Mouse (Mus musculus) hindbrain, embryonic 12.5 days (tissue): Measurements from ENCODE around the gene Ndel1. TPM values are rescaled to one million over a fixed set of nuclear protein-coding genes. Genes with fewer than 3 reads are reported as not detected.

Experiments
- ATAC-seq: fragments of 200-750 bp; cut with Nextera tagmentation; 2 replicates; pipeline ENCODE4 v1.8.0; 2017; ENCODE audit warnings: moderate TSS enrichment; ENCODE audit not compliant: low FRiP score
- H3K27ac ChIP-seq: fragments of 300-500 bp; sonication (generic); 2 replicates; pipeline ENCODE4 v1.5.1; 2016; ENCODE audit warnings: mild to moderate bottlenecking
- H3K27me3 ChIP-seq: fragments of 300-500 bp; sonication (generic); 2 replicates; pipeline ENCODE4 v1.6.1; 2016; ENCODE audit warnings: mild to moderate bottlenecking
- H3K36me3 ChIP-seq: fragments of 300-500 bp; sonication (generic); 2 replicates; pipeline ENCODE4 v1.6.1; 2016; ENCODE audit warnings: mild to moderate bottlenecking
- H3K4me1 ChIP-seq: fragments of 300-500 bp; sonication (generic); 2 replicates; pipeline ENCODE4 v1.6.1; 2016
- H3K4me2 ChIP-seq: fragments of 300-500 bp; sonication (generic); replicated peaks from 2 replicates; pipeline ENCODE4 v1.6.1; 2016; ENCODE audit warnings: mild to moderate bottlenecking
- H3K4me3 ChIP-seq: fragments of 300-500 bp; sonication (generic); 2 replicates; pipeline ENCODE4 v1.5.1; 2016; ENCODE audit warnings: mild to moderate bottlenecking
- H3K9ac ChIP-seq: fragments of 300-500 bp; sonication (generic); 2 replicates; pipeline ENCODE4 v1.6.1; 2016; ENCODE audit warnings: mild to moderate bottlenecking, moderate library complexity
- H3K9me3 ChIP-seq: fragments of 300-500 bp; sonication (generic); replicated peaks from 2 replicates; pipeline ENCODE4 v1.6.1; 2016; ENCODE audit warnings: mild to moderate bottlenecking
- WGBS: fragments of 180-500 bp; shearing (Covaris S2); methylation state at CpG from one replicate; pipeline ENCODE4 v1.1.7; 2016; 5-methylcytosine and 5-hydroxymethylcytosine counted together
- polyA plus RNA-seq: library from polyadenylated mRNA; unstranded; fragments of >200 nt; fragmentation: Nextera tagmentation; extraction: Ambion mirVana; gene quantifications from 2 replicates; pipeline ENCODE4 v1.2.1, GENCODE M21; 2016

The Ndel1 gene
- polyA plus RNA-seq, 1 experiment from 2014 or later, result 77.1 TPM

DNA sequence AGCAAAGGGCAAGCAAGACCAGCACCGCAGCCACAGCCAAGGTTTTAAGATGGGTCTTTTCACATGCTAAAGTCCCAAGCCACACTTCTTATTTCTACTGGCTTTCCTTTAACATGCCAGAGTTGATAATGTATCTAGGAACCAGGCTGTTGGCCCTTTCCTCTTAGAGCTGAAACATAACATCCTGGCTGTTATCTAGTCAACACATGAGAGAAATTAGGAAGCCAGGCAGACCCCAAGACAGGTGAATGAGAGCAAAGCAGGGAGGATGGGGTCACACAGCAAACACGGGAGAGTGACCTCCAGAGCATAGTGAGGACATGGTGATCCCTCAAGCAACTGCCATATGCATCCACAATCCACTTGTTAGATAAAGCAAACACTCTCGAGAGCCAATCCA lies 44.9 kb downstream of the Ndel1 start:
- Histone ChIP-seq H3K9me3 (no peaks in the 10 kb centered on the region), H3K4me3 (no peak overlapping the region), H3K36me3 (peaks cover 59% of the 10 kb centered on the region), H3K27ac (no peak overlapping the region), H3K4me2 (no peak overlapping the region), H3K9ac (no peak overlapping the region), H3K27me3 (no peaks in the 10 kb centered on the region), H3K4me1 (no peaks in the 10 kb centered on the region)
- no peak for ATAC-seq
- 77% methylated on average over 3 of the region's 3 CpGs for WGBS

DNA sequence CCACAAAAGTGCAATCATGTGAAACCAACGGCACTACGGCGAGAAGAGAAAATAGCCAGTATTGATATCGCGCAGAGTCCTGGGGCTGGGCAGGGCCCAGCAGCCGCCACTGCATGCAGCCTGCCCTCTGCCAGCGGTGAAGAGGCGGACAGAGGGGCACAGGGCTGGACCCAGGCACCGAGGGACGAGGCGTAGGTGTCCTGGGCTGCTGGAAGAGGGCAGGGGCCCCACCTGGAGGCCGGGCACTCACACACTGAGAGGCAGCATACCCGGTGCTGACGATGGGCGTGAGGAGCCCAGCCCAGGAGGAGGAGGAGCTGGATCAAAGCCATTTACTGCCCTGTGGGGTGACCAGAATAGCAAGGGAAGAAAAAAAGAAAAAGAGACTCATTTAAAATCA lies 49.3 kb downstream of the Ndel1 start:
- ATAC-seq, result no peak

DNA sequence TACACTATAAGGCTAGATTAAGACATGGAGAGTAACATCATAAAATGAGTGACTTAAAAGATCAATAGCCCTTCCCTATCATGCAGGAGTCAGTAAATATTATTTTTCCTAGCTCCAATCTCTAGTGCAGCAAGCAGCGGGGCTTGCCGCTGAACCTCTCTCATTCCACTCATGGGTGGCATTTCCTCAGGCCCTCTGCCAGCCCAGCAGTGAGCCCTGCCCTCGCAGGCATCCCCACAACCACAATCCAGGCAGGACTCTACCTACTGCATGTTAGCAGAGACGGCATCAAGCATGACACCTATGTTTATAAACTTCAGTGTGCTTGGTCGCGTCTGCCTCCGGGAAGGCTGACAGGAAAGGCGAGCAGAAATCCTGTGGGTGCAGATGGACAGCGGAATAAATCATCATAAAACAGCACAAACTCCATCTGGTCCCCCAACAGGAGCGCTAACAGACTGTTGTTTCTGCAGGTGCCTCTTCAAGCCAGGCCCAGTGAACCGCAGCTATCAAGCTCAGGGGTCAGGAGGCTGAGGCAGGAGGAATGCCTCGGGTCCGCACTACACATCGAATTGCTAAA lies 52.3 kb downstream of the Ndel1 start:
- 92% methylated on average over 14 of the region's 14 CpGs for WGBS
- Histone ChIP-seq H3K27ac (0 out of 2 replicates have a peak overlapping the region, but pooled peaks have one; percentile 17), H3K27me3 (no peaks in the 10 kb centered on the region), H3K4me2 (no peak overlapping the region), H3K4me1 (no peaks in the 10 kb centered on the region), H3K9me3 (no peaks in the 10 kb centered on the region), H3K9ac (no peak overlapping the region), H3K4me3 (no peak overlapping the region), H3K36me3 (peaks cover 77% of the 10 kb centered on the region)
- no peak for ATAC-seq

More for the DNA sequence above, 49.3 kb downstream of the Ndel1 start:
- H3K4me1 ChIP-seq, result no peaks in the 10 kb centered on the region
- no peak overlapping the region for H3K4me3 ChIP-seq
- H3K4me2 ChIP-seq, result no peak overlapping the region
- H3K27ac ChIP-seq, result no peak overlapping the region; the same call in 1 of the 2 replicates
- peaks cover 62% of the 10 kb centered on the region for H3K36me3 ChIP-seq
- H3K27me3 ChIP-seq, result no peaks in the 10 kb centered on the region
- no peaks in the 10 kb centered on the region for H3K9me3 ChIP-seq
- H3K9ac ChIP-seq, result no peak overlapping the region
- WGBS, result 86% methylated on average over 15 of the region's 15 CpGs

DNA sequence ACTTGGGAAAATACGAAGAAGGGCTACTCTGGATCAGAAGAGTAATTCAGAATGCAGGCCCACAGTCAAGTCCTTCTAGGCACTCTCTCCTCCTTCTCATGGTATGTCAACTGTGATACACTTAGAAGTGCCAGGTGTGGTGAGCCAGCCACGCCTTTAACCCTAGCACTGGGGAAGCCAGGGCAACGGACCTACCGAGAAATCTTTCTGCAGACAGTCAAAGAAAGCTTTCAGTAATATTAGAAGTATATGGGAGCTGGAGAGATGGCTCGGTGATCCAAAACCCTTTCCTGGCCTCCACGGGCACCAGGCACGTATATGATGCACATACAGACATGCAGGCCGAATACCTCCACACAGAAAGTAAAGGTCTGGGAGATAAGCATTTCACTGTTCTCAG lies 53.2 kb downstream of the Ndel1 start:
- H3K9ac ChIP-seq, result no peak overlapping the region
- no peaks in the 10 kb centered on the region for H3K27me3 ChIP-seq
- ATAC-seq, result no peak
- H3K4me3 ChIP-seq, result no peak overlapping the region
- peaks cover 83% of the 10 kb centered on the region for H3K36me3 ChIP-seq
- no peak overlapping the region for H3K4me2 ChIP-seq
- no peaks in the 10 kb centered on the region for H3K9me3 ChIP-seq
- no peaks in the 10 kb centered on the region for H3K4me1 ChIP-seq
- 94% methylated on average over 8 of the region's 8 CpGs for WGBS
- H3K27ac ChIP-seq, result no peak overlapping the region

DNA sequence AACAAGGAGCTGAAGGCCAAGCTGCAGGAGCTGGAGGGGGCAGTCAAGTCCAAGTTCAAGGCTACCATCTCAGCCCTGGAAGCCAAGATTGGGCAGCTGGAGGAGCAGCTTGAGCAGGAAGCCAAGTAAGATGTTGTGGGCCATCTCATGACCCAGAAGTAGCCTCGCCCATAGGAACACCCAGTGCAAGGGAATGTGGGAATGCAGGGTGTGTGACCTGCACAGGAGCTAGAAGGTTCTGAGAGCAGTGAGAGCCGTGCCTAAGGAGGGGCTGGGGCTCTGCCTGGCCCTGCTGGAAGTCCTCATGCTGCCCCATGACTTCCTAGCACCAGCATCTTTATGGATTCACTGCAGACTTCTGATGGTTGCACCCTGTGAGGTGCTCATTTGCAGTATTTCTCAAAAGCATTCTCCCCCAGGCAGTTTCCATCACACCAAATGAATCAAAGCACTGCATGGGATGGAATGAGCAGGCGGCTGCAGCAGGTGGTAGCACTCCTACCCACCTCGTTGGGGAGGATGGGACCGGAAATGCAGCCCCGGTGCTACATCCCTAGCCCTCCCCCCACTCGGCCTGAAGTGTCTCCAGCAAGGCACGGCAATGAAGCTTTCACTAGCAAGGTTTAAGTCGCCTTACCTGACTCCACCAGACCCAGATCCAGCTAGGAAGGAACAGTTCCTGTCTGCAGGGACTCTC lies 59.6 kb downstream of the Ndel1 start:
- Histone ChIP-seq H3K27ac (no peak overlapping the region), H3K4me1 (no peaks in the 10 kb centered on the region), H3K4me2 (no peak overlapping the region), H3K36me3 (peaks cover 93% of the 10 kb centered on the region), H3K27me3 (no peaks in the 10 kb centered on the region), H3K4me3 (no peak overlapping the region), H3K9ac (no peak overlapping the region), H3K9me3 (no peaks in the 10 kb centered on the region)
- ATAC-seq, result no peak
- WGBS, result 86% methylated on average over 9 of the region's 9 CpGs

DNA sequence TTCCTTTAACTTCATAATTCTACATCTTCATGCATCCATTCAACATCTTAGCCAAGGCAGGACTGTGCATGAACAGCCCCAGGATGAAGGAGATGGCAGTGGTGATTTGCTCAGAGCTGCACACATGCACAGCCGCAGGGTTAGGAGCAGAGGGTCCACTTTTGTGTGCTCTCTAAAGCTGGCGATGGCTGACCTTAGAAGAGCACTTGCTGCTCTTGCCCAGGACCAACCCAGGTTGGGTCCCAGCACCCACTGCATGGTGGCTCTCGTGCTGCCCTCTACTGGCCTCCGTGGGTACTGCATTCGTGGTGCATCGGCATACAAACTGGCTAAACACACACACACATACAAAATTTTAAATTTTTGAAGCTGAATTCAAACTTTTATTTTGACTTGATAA lies 63.9 kb downstream of the Ndel1 start:
- Histone ChIP-seq H3K27ac (no peak overlapping the region), H3K9ac (no peak overlapping the region), H3K9me3 (no peaks in the 10 kb centered on the region), H3K27me3 (no peaks in the 10 kb centered on the region), H3K36me3 (peaks cover 97% of the 10 kb centered on the region), H3K4me2 (no peak overlapping the region), H3K4me1 (no peaks in the 10 kb centered on the region), H3K4me3 (no peak overlapping the region)
- WGBS, result 32% methylated on average over 6 of the region's 6 CpGs
- no peak for ATAC-seq

DNA sequence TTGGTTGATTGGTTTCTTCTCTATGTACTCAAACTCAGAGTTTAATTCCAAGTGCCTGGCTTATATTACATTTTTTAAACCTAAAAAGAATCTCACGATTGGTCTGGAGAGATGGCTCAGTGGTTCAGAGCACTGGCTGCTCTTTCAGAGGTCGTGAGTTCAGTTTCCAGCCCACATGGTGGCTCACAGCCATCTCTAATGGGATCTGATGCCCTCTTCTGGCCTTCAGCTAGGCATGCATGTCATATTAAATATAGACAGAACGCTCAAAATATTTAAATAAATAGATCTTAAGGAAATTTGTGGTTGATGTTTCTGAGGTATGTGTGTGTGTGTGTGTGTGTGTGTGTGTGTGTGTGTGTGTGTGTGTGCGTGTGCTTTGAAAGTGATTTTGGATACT lies 66.5 kb downstream of the Ndel1 start:
- no peaks in the 10 kb centered on the region for H3K9me3 ChIP-seq
- H3K4me2 ChIP-seq, result no peak overlapping the region
- no peaks in the 10 kb centered on the region for H3K27me3 ChIP-seq
- no peak overlapping the region for H3K4me3 ChIP-seq
- H3K4me1 ChIP-seq, result no peaks in the 10 kb centered on the region
- H3K9ac ChIP-seq, result no peak overlapping the region
- peaks cover 100% of the 10 kb centered on the region for H3K36me3 ChIP-seq
- ATAC-seq, result no peak
- WGBS, result 68% methylated on average over 4 of the region's 4 CpGs
- H3K27ac ChIP-seq, result no peak overlapping the region

DNA sequence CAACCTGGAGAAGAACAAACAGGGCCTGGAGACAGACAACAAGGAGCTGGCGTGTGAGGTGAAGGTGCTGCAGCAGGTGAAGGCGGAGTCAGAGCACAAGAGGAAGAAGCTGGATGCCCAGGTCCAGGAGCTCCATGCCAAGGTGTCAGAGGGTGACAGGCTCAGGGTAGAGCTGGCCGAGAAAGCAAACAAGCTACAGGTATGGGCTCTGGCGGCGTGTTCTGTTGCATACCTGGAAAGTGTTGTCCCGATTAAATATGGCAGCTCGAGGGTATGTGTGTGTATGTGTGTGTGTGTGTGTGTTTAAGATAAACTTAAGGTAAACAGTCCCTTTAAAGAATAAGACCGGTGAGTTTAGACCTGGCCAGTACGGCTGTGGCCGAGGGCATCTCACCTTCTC lies 73.4 kb downstream of the Ndel1 start:
- no peak for ATAC-seq
- Histone ChIP-seq H3K4me3 (no peak overlapping the region), H3K27ac (no peak overlapping the region), H3K27me3 (no peaks in the 10 kb centered on the region), H3K9me3 (no peaks in the 10 kb centered on the region), H3K9ac (no peak overlapping the region), H3K36me3 (peaks cover 99% of the 10 kb centered on the region), H3K4me1 (no peaks in the 10 kb centered on the region), H3K4me2 (no peak overlapping the region)
- 92% methylated on average over 10 of the region's 10 CpGs for WGBS

DNA sequence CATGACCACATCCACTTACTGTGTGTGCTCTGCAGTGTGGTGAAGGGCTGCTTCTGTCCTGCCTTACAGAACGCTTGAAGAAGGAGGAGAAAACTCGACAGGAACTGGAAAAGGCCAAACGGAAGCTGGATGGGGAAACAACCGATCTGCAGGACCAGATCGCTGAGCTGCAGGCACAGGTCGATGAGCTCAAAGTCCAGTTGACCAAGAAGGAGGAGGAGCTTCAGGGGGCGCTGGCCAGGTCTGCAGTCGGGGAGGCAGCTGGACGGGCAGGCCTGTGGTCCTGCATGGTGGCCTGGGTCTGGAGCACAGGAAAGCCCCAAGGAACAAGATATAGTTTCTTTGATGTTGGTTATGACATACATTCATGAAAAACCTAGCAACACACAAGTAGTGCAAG lies 79.9 kb downstream of the Ndel1 start:
- no peaks in the 10 kb centered on the region for H3K27me3 ChIP-seq
- ATAC-seq, result no peak
- H3K36me3 ChIP-seq, result peaks cover 96% of the 10 kb centered on the region
- H3K9me3 ChIP-seq, result no peaks in the 10 kb centered on the region
- H3K4me1 ChIP-seq, result no peaks in the 10 kb centered on the region
- 91% methylated on average over 9 of the region's 9 CpGs for WGBS
- H3K9ac ChIP-seq, result no peak overlapping the region
- H3K4me2 ChIP-seq, result no peak overlapping the region
- no peak overlapping the region for H3K27ac ChIP-seq
- H3K4me3 ChIP-seq, result no peak overlapping the region

DNA sequence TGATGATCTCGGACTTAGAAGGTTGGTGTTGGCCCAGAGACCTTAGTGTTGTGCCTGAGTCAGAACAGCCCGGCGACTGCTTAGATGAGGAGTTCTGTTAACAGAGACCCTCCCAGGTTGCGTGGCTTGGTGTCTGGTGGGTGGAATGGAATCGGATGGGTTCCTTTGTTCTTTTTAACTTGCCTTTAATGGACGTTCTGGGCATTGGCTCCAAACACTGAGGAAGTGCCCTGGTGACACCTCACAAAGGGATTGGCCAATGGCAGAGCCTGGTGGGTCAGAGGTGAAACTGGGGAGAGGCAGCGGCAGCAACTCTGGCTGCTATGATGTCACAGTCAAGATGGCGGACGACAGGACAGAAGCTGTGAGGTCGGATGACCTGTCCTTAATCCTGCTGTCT lies 80.9 kb downstream of the Ndel1 start:
- ATAC-seq, result no peak
- no peaks in the 10 kb centered on the region for H3K9me3 ChIP-seq
- no peak overlapping the region for H3K9ac ChIP-seq
- H3K27me3 ChIP-seq, result no peaks in the 10 kb centered on the region
- no peak overlapping the region for H3K27ac ChIP-seq
- peaks cover 97% of the 10 kb centered on the region for H3K36me3 ChIP-seq
- H3K4me2 ChIP-seq, result no peak overlapping the region
- 85% methylated on average over 10 of the region's 10 CpGs for WGBS
- H3K4me1 ChIP-seq, result no peaks in the 10 kb centered on the region
- H3K4me3 ChIP-seq, result no peak overlapping the region

DNA sequence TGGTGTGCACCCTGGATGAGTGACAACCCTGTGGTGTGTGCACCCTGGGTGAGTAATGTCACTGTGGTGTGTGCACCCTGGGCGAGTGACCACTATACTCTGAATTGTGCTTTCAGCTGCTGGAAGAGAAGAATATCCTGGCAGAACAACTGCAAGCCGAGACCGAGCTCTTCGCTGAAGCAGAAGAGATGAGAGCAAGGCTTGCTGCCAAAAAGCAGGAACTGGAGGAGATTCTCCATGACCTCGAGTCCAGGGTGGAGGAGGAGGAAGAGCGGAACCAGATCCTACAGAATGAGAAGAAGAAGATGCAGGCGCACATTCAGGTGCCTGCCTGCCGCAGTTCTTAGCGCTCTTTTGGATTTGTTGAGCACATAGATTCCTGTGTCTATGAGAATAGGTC lies 84.4 kb downstream of the Ndel1 start:
- 90% methylated on average over 9 of the region's 9 CpGs for WGBS
- Histone ChIP-seq H3K36me3 (peaks cover 96% of the 10 kb centered on the region), H3K27ac (no peak overlapping the region), H3K4me1 (no peaks in the 10 kb centered on the region), H3K9ac (no peak overlapping the region), H3K27me3 (no peaks in the 10 kb centered on the region), H3K4me3 (no peak overlapping the region), H3K4me2 (no peak overlapping the region), H3K9me3 (no peaks in the 10 kb centered on the region)
- ATAC-seq, result no peak

DNA sequence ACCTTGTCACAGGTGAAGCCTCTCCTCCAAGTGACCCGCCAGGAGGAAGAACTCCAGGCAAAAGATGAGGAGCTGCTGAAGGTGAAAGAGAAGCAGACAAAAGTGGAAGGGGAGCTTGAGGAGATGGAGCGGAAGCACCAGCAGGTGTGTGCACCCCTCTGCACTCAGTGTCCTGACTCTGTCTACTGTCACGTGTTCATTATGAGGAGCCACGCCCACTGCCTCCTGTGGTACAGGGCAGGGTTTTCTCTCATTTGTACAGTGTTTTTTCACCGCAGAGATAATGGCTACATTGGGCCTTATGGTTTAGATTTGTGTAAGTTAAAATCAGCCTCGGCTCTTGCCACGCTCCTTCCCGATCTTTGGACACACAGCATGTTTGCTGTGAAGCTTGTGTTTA lies 85.8 kb downstream of the Ndel1 start:
- no peaks in the 10 kb centered on the region for H3K27me3 ChIP-seq
- H3K9ac ChIP-seq, result no peak overlapping the region
- H3K36me3 ChIP-seq, result peaks cover 97% of the 10 kb centered on the region
- no peak overlapping the region for H3K27ac ChIP-seq
- H3K4me3 ChIP-seq, result no peak overlapping the region
- ATAC-seq, result no peak
- H3K4me1 ChIP-seq, result no peaks in the 10 kb centered on the region
- WGBS, result 92% methylated on average over 8 of the region's 8 CpGs
- H3K4me2 ChIP-seq, result no peak overlapping the region
- H3K9me3 ChIP-seq, result no peaks in the 10 kb centered on the region

DNA sequence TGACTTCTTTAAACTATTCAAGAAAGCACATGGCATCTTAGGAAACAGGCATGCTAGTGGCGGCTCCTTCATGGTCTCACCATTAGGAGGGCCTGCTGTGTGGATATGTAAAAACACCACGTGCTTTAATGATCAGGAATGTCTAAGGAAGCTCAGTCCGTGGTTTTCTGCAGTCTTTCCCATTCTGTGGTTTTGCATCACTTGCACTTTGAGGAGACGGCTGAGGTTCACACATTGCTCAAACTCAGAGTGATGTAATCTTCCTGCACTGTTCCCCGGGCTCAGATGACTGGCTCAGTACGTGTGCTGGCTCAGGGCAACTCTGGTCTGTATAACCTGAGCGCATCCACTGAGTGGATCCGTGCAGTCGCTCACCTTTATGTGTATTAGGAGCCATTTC lies 89.3 kb downstream of the Ndel1 start:
- H3K27ac ChIP-seq, result no peak overlapping the region
- H3K4me1 ChIP-seq, result peaks cover 2% of the 10 kb centered on the region; the same call in 1 of the 2 replicates
- no peak overlapping the region for H3K9ac ChIP-seq
- no peak overlapping the region for H3K4me2 ChIP-seq
- peaks cover 71% of the 10 kb centered on the region for H3K36me3 ChIP-seq
- WGBS, result 95% methylated on average over 9 of the region's 9 CpGs
- H3K4me3 ChIP-seq, result no peak overlapping the region
- no peaks in the 10 kb centered on the region for H3K9me3 ChIP-seq
- no peaks in the 10 kb centered on the region for H3K27me3 ChIP-seq
- no peak for ATAC-seq
